Mouse (Mus musculus): ENCODE data around the gene Cd300ld.
"Not testable (repeated sequence)": the region's sequence is repeated elsewhere in the genome, so short reads cannot be mapped to it uniquely, and the experiment has no call there.

Gene Cd300ld

GRCm38 (mm10) chr11:114989793-114990192 lies at the start of gene Cd300ld:
TSS of gene Cd300ld (minus strand) at chr11:114989922.
- in situ Hi-C loops (cut with MboI, MseI) = loop anchor here in 1 of 2 experiments (10.0 kb wide), 1 partner anchor 45 kb away; the partner anchor contains the start of gene Cd300ld5

- in situ Hi-C loops (cut with MboI, MseI) = loop anchor here (5.0 to 10.0 kb wide), 2 partner anchors 35 to 53 kb away; partner anchors contain the start of genes Cd300c2 (in 2 of the 2) and Cd300ld (in 1 of the 2)
Measured at GRCm38 (mm10) chr11:115037669-115038068, 47.9 kb upstream of the Cd300ld start, which contains the start of gene Cd300ld5. TSS of gene Cd300ld5 (minus strand) at chr11:115037769.

- in situ Hi-C loops (cut with MboI, MseI) = not testable (repeated sequence)
Measured at GRCm38 (mm10) chr11:115026912-115027311, 37.2 kb upstream of the Cd300ld start, which contains the start of gene Cd300ld4. TSS of gene Cd300ld4 (minus strand) at chr11:115027012.

GRCm38 (mm10) chr11:115016093-115016492 lies 26.4 kb upstream of the Cd300ld start, which contains the start of gene Cd300ld2:
TSS of gene Cd300ld2 (minus strand) at chr11:115016193.
- in situ Hi-C loops (cut with MboI, MseI) = loop anchor here in 1 of 2 experiments (5.0 kb wide), 1 partner anchor 36 kb away; no protein-coding TSS in a partner anchor

GRCm38 (mm10) chr11:115004070-115004469 lies 14.3 kb upstream of the Cd300ld start:
- in situ Hi-C loops (cut with MboI, MseI) = loop anchor here (5.0 kb wide), 1 partner anchor 33 kb away; the partner anchor contains the start of gene Cd300ld5 (in 2 of the 2)

- in situ Hi-C loops (cut with MboI, MseI) = loop anchor here (5.0 kb wide), 1 partner anchor 36 kb away; the partner anchor contains the start of gene Cd300ld5 (in 2 of the 2)
Measured at GRCm38 (mm10) chr11:115001474-115002040, 11.8 kb upstream of the Cd300ld start, which contains the start of gene Cd300c2. TSS of gene Cd300c2 (minus strand) at chr11:115001880.

- in situ Hi-C loops (cut with MboI, MseI) = loop anchor here in 1 of 2 experiments (10.0 kb wide), 1 partner anchor 53 kb away; the partner anchor contains the start of gene Cd300ld5
Measured at GRCm38 (mm10) chr11:114981866-114982265, 7.9 kb downstream of the Cd300ld start.

- in situ Hi-C loops (cut with MboI, MseI) = no loop called here
Measured at GRCm38 (mm10) chr11:114972726-114973125, 17.0 kb downstream of the Cd300ld start.

- in situ Hi-C loops (cut with MboI, MseI) = no loop called here
Measured at GRCm38 (mm10) chr11:114968752-114969207, 20.9 kb downstream of the Cd300ld start, which contains the start of gene Cd300c. TSS of gene Cd300c (minus strand) at chr11:114969157.

- in situ Hi-C loops (cut with MboI, MseI) = no loop called here
Measured at GRCm38 (mm10) chr11:114965182-114965828, 24.4 kb downstream of the Cd300ld start.

- in situ Hi-C loops (cut with MboI, MseI) = no loop called here
Measured at GRCm38 (mm10) chr11:114960369-114960768, 29.4 kb downstream of the Cd300ld start.

- in situ Hi-C loops (cut with MboI, MseI) = no loop called here
Measured at GRCm38 (mm10) chr11:114934144-114934543, 55.6 kb downstream of the Cd300ld start, which contains the start of gene Cd300lb. TSS of gene Cd300lb (minus strand) at chr11:114934386.

- in situ Hi-C loops (cut with MboI, MseI) = no loop called here
Measured at GRCm38 (mm10) chr11:114933591-114933990, 56.1 kb downstream of the Cd300ld start.
